Mouse (Mus musculus) spleen, postnatal 10 days (tissue): ENCODE measurements around the gene Abcd3.

Source experiments
- DNase-seq, 2 experiments: peaks; one replicate each; pipeline ENCODE4 v3.0.0; 2021 to 2022; ENCODE audit warnings: low spot score in 2 of 2

Abcd3 gene

GRCm38 (mm10) chr3:121738742-121739342 lies 76.3 kb downstream of the Abcd3 start:
- no peak for DNase-seq

- DNase-seq: no peak
These were observed 77.2 kb downstream of the Abcd3 start for GRCm38 (mm10) chr3:121737901-121738300.

- DNase-seq: peak in 1 of 2 experiments; percentile 44
These were observed 77.6 kb downstream of the Abcd3 start for GRCm38 (mm10) chr3:121737453-121737852.

GRCm38 (mm10) chr3:121736025-121736744 lies 78.9 kb downstream of the Abcd3 start:
- DNase-seq: peak in 1 of 2 experiments; percentile 69

- no peak for DNase-seq
These were observed 79.6 kb downstream of the Abcd3 start for GRCm38 (mm10) chr3:121735542-121735941.

- no peak for DNase-seq
These were observed 85.4 kb downstream of the Abcd3 start for GRCm38 (mm10) chr3:121729678-121730077.

GRCm38 (mm10) chr3:121725651-121726050 lies 89.5 kb downstream of the Abcd3 start:
- DNase-seq: no peak

- DNase-seq: no peak
These were observed 90.5 kb downstream of the Abcd3 start for GRCm38 (mm10) chr3:121724553-121724952.

- DNase-seq: no peak
These were observed 91.1 kb downstream of the Abcd3 start for GRCm38 (mm10) chr3:121723968-121724524.

- peak; percentile 30 to 66 for DNase-seq
These were observed 91.9 kb downstream of the Abcd3 start, which contains the start of gene F3 for GRCm38 (mm10) chr3:121722971-121723844. Gene F3 (plus strand): TSS chr3:121723537.

- no peak for DNase-seq
These were observed 93.4 kb downstream of the Abcd3 start for GRCm38 (mm10) chr3:121721691-121722070.

- no peak for DNase-seq
These were observed 94.1 kb downstream of the Abcd3 start for GRCm38 (mm10) chr3:121720801-121721690.

- DNase-seq: no peak
These were observed 95.4 kb downstream of the Abcd3 start for GRCm38 (mm10) chr3:121719701-121720100.

GRCm38 (mm10) chr3:121718679-121719078 lies 96.4 kb downstream of the Abcd3 start:
- no peak for DNase-seq

GRCm38 (mm10) chr3:121716480-121716879 lies 98.6 kb downstream of the Abcd3 start:
- DNase-seq: no peak

- DNase-seq: no peak
These were observed 99.2 kb downstream of the Abcd3 start for GRCm38 (mm10) chr3:121715741-121716459.

GRCm38 (mm10) chr3:121715336-121715735 lies 99.8 kb downstream of the Abcd3 start:
- no peak for DNase-seq

GRCm38 (mm10) chr3:121714461-121714860 lies 100.6 kb downstream of the Abcd3 start:
- no peak for DNase-seq

GRCm38 (mm10) chr3:121713816-121714215 lies 101.3 kb downstream of the Abcd3 start:
- DNase-seq: no peak

GRCm38 (mm10) chr3:121713151-121713701 lies 101.9 kb downstream of the Abcd3 start:
- DNase-seq: no peak
